Mouse (Mus musculus): ENCODE results near the gene St3gal5. TPM values are rescaled to one million over a fixed set of nuclear protein-coding genes. Genes with fewer than 3 reads are reported as not detected.

The St3gal5 gene
- polyA plus RNA-seq, 1 experiment, result 28.1 TPM

DNA sequence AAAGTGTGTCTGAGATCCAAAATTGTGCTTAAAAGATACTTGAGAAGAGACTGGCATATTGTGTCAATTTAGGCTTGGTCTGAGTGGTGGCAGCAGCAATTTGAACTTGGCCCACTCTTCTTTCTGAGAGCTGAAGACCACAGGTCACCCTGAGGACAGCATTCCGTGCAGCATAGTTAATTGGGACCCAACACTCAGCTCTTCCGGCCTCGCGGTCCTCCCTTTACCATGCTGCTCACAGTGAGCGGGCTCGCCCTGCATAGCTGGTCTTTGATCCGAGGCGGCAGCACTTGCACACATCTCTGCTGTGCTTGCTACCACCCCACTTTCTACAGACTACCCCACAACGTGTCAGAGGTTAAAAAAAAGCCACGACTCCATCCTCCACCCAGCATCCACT, 39.2 kb downstream of the St3gal5 start:
- 0 out of 2 replicates have a peak, but pooled peaks cover 5% of the 10 kb centered on the region for H3K36me3 ChIP-seq (ENCODE audit: control insufficient read depth, insufficient read depth, low read length, poor library complexity, severe bottlenecking)
- no peaks in the 10 kb centered on the region for H3K27me3 ChIP-seq (ENCODE audit: control insufficient read depth, insufficient read depth, low read length, poor library complexity, severe bottlenecking)
- no peak overlapping the region for H3K27ac ChIP-seq (ENCODE audit: insufficient read depth, low read length)
- no peaks in the 10 kb centered on the region for H3K9me3 ChIP-seq (replicated peaks; ENCODE audit: control insufficient read depth, insufficient read depth, low read length, poor library complexity, severe bottlenecking)
- H3K9ac ChIP-seq (ENCODE audit: low read depth, poor library complexity, severe bottlenecking), result no peak overlapping the region
- H3K4me3 ChIP-seq (ENCODE audit: low read depth, low read length), result no peak overlapping the region
- H3K4me1 ChIP-seq (ENCODE audit: control insufficient read depth, insufficient read depth, low read length), result no peaks in the 10 kb centered on the region
- TF ChIP-seq EP300 (IDR thresholded peaks at IDR 0.05; ENCODE audit: insufficient read depth, low read depth, low read length), result no peak
- TF ChIP-seq POLR2A (IDR thresholded peaks at IDR 0.05; ENCODE audit: insufficient read depth, low read length), result no peak
- TF ChIP-seq CTCF (IDR thresholded peaks at IDR 0.05; ENCODE audit: low read depth, low read length), result no peak

DNA sequence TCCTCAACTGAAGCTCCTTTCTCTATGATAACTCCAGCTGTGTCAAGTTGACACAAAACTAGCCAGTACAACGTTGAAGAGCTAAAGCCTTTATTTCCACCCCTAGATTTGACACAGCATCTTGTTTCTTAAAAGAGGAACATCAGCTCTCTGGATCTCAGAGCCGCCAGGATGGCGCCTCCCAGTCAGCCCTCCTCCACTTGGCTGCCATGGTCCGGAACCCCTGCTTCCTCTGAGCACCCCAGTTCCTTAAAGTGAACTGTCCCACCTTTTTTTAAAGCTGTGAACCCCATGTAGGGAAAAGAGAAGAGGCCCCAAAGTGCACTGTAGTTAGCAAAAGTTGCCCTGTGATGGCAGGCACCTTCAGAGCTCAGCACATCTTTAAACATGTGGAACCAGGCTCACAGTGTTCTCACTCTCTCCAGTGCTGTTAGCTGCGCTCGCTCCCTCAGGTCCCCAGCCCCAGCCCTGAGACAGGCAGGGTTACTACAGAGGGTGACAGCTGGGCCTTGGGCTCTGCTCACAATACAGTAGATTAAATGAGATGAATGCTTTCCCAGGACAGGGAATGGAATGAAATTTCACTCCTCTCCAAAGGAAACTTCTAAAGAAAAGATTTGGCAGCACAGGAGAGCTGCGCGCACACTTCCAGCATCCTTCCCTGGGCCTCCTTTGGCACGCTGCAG, 42.3 kb downstream of the St3gal5 start:
- Histone ChIP-seq H3K9me3 (replicated peaks; ENCODE audit: control insufficient read depth, insufficient read depth, low read length, poor library complexity, severe bottlenecking) (no peaks in the 10 kb centered on the region), H3K27me3 (ENCODE audit: control insufficient read depth, insufficient read depth, low read length, poor library complexity, severe bottlenecking) (no peaks in the 10 kb centered on the region), H3K4me1 (ENCODE audit: control insufficient read depth, insufficient read depth, low read length) (no peaks in the 10 kb centered on the region), H3K9ac (ENCODE audit: low read depth, poor library complexity, severe bottlenecking) (no peak overlapping the region), H3K27ac (ENCODE audit: insufficient read depth, low read length) (no peak overlapping the region), H3K36me3 (ENCODE audit: control insufficient read depth, insufficient read depth, low read length, poor library complexity, severe bottlenecking) (no peaks in the 10 kb centered on the region), H3K4me3 (ENCODE audit: low read depth, low read length) (no peak overlapping the region)
- no peak for TF ChIP-seq EP300 (IDR thresholded peaks at IDR 0.05; ENCODE audit: insufficient read depth, low read depth, low read length)
- TF ChIP-seq POLR2A (IDR thresholded peaks at IDR 0.05; ENCODE audit: insufficient read depth, low read length), result no peak
- TF ChIP-seq CTCF (IDR thresholded peaks at IDR 0.05; ENCODE audit: low read depth, low read length), result no peak

DNA sequence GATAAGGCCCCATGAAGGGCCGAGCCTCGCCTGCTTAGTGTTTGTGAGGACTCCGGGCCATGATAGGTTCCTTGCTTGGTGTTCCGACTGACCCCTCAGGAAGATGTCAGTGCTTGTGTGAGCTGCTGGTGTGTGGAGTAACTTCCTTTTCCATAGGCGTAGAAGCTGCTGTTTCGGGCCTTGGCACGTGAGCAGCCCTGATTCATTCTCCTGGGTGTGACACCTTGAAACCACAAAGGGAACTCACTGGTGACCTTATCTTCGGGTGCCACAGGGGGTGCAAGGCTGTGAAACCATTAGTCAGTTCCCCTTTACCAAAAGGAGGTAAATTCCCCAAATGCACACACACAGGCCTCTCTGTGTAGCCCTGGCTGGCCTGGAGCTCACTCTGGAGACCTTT, 43.0 kb downstream of the St3gal5 start:
- Histone ChIP-seq H3K9me3 (replicated peaks; ENCODE audit: control insufficient read depth, insufficient read depth, low read length, poor library complexity, severe bottlenecking) (no peaks in the 10 kb centered on the region), H3K27me3 (ENCODE audit: control insufficient read depth, insufficient read depth, low read length, poor library complexity, severe bottlenecking) (no peaks in the 10 kb centered on the region), H3K9ac (ENCODE audit: low read depth, poor library complexity, severe bottlenecking) (no peak overlapping the region), H3K4me3 (ENCODE audit: low read depth, low read length) (no peak overlapping the region), H3K4me1 (ENCODE audit: control insufficient read depth, insufficient read depth, low read length) (no peaks in the 10 kb centered on the region), H3K36me3 (ENCODE audit: control insufficient read depth, insufficient read depth, low read length, poor library complexity, severe bottlenecking) (no peaks in the 10 kb centered on the region), H3K27ac (ENCODE audit: insufficient read depth, low read length) (no peak overlapping the region)
- no peak for TF ChIP-seq CTCF (IDR thresholded peaks at IDR 0.05; ENCODE audit: low read depth, low read length)
- no peak for TF ChIP-seq EP300 (IDR thresholded peaks at IDR 0.05; ENCODE audit: insufficient read depth, low read depth, low read length)
- TF ChIP-seq POLR2A (IDR thresholded peaks at IDR 0.05; ENCODE audit: insufficient read depth, low read length), result no peak

DNA sequence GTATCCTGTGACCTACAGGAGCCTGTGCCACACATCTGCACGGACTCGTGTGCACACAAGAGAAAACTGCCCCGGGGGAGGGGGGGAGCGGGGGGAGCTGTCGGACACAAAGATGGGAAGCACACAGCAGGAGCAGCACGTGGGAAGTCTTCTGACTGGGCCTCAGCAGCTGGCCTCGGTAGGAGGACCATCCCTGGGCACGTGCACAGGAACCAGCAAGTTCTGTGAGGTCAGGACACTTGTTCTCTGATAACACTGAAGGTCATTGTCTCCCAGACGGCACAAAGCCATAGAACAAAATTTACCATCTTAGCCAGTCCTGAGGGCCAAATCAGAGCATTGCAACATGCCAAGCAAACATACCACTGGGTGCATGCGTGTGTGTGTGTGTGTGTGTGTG, 43.8 kb downstream of the St3gal5 start:
- no peaks in the 10 kb centered on the region for H3K27me3 ChIP-seq (ENCODE audit: control insufficient read depth, insufficient read depth, low read length, poor library complexity, severe bottlenecking)
- H3K4me1 ChIP-seq (ENCODE audit: control insufficient read depth, insufficient read depth, low read length), result no peaks in the 10 kb centered on the region
- H3K9ac ChIP-seq (ENCODE audit: low read depth, poor library complexity, severe bottlenecking), result no peak overlapping the region
- H3K36me3 ChIP-seq (ENCODE audit: control insufficient read depth, insufficient read depth, low read length, poor library complexity, severe bottlenecking), result no peaks in the 10 kb centered on the region
- H3K9me3 ChIP-seq (replicated peaks; ENCODE audit: control insufficient read depth, insufficient read depth, low read length, poor library complexity, severe bottlenecking), result no peaks in the 10 kb centered on the region
- no peak overlapping the region for H3K27ac ChIP-seq (ENCODE audit: insufficient read depth, low read length)
- no peak overlapping the region for H3K4me3 ChIP-seq (ENCODE audit: low read depth, low read length)
- TF ChIP-seq POLR2A (IDR thresholded peaks at IDR 0.05; ENCODE audit: insufficient read depth, low read length) (no peak), EP300 (IDR thresholded peaks at IDR 0.05; ENCODE audit: insufficient read depth, low read depth, low read length) (no peak), CTCF (IDR thresholded peaks at IDR 0.05; ENCODE audit: low read depth, low read length) (no peak)

DNA sequence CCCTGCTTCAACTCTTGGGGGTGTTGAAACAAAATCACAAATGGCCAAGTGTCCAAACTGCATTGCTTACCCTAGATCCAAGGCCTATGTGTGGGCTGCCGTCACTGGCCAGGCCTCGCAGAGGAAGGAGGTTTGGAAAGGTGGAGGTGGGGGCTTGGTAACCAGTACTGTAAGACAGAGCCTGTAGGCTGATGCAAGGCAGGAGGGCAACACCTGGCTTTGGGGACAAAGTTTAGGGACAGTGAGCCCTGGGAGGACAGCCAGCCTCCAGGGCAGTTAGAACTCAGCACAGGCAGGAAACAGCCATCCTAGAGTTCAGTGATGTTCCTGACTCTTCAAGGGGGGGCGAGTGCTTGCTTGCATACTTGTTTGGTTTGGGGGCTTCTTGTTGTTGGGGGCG, 45.2 kb downstream of the St3gal5 start:
- H3K36me3 ChIP-seq (ENCODE audit: control insufficient read depth, insufficient read depth, low read length, poor library complexity, severe bottlenecking), result no peaks in the 10 kb centered on the region
- no peak overlapping the region for H3K4me3 ChIP-seq (ENCODE audit: low read depth, low read length)
- no peak overlapping the region for H3K9ac ChIP-seq (ENCODE audit: low read depth, poor library complexity, severe bottlenecking)
- H3K27ac ChIP-seq (ENCODE audit: insufficient read depth, low read length), result no peak overlapping the region
- H3K9me3 ChIP-seq (replicated peaks; ENCODE audit: control insufficient read depth, insufficient read depth, low read length, poor library complexity, severe bottlenecking), result no peaks in the 10 kb centered on the region
- H3K4me1 ChIP-seq (ENCODE audit: control insufficient read depth, insufficient read depth, low read length), result no peaks in the 10 kb centered on the region
- no peak for TF ChIP-seq CTCF (IDR thresholded peaks at IDR 0.05; ENCODE audit: low read depth, low read length)
- TF ChIP-seq EP300 (IDR thresholded peaks at IDR 0.05; ENCODE audit: insufficient read depth, low read depth, low read length), result no peak
- TF ChIP-seq POLR2A (IDR thresholded peaks at IDR 0.05; ENCODE audit: insufficient read depth, low read length), result no peak
- H3K27me3 ChIP-seq (ENCODE audit: control insufficient read depth, insufficient read depth, low read length, poor library complexity, severe bottlenecking), result no peaks in the 10 kb centered on the region

DNA sequence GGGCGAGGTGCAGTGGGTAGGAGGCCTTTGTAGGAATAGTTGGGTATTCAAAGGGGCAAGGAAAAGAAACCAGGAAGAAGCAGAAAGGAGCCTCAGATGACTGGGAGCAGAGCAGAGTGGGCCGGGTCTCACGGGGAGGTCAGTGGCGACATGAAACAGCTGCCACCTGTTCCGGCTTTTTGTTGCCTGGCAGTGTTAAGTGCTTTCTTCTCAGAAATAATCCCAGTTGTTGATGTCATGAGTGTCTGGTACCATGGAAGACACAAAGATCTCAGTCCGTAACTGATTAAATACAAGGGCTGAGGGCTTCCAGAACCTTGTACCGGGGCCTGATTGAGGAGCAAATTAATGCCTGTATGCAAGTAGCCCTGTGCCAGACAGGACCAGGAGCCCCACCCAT, 47.0 kb downstream of the St3gal5 start:
- no peaks in the 10 kb centered on the region for H3K27me3 ChIP-seq (ENCODE audit: control insufficient read depth, insufficient read depth, low read length, poor library complexity, severe bottlenecking)
- no peak overlapping the region for H3K27ac ChIP-seq (ENCODE audit: insufficient read depth, low read length)
- H3K9ac ChIP-seq (ENCODE audit: low read depth, poor library complexity, severe bottlenecking), result no peak overlapping the region
- H3K36me3 ChIP-seq (ENCODE audit: control insufficient read depth, insufficient read depth, low read length, poor library complexity, severe bottlenecking), result no peaks in the 10 kb centered on the region
- TF ChIP-seq EP300 (IDR thresholded peaks at IDR 0.05; ENCODE audit: insufficient read depth, low read depth, low read length) (no peak), POLR2A (IDR thresholded peaks at IDR 0.05; ENCODE audit: insufficient read depth, low read length) (no peak), CTCF (IDR thresholded peaks at IDR 0.05; ENCODE audit: low read depth, low read length) (no peak)
- H3K9me3 ChIP-seq (replicated peaks; ENCODE audit: control insufficient read depth, insufficient read depth, low read length, poor library complexity, severe bottlenecking), result no peaks in the 10 kb centered on the region; the same call in 1 of the 2 replicates
- H3K4me3 ChIP-seq (ENCODE audit: low read depth, low read length), result no peak overlapping the region
- H3K4me1 ChIP-seq (ENCODE audit: control insufficient read depth, insufficient read depth, low read length), result no peaks in the 10 kb centered on the region
